9 mouse cellular contexts compared by ENCODE assay signal in the genomic region with DNA sequence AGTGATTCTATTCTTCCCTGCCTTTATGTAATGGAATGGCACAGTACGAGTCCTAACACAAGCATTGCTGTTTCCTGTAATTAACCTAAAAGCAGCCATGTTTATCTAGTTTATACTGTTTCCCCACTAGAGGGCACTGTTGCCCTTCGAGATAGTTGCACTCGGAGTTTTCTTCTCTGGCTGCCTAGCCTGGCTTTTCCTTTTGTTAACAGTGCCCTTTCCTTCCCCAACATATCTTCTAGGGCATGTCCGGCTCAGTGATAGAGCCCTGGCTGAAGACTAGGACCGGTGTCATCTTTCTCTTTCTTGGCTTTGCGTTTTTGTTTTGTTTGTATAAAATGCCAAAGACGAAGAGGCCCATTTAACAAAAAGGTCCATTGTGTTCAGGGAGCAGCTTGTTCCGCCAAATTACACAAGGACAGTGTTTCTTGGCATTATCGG. TPM values are rescaled to one million over a fixed set of nuclear protein-coding genes. Genes with fewer than 3 reads are reported as not detected.
A peak's percentile ranks its signal among the peaks of the same experiment; 100 is the strongest.
DNase-seq lines count a peak whose midpoint lies in the region; ATAC-seq and TF ChIP-seq lines count a peak whose summit lies in the region.
"Had no signal": no experiment of that assay in that cellular context is flagged by ENCODE, and none has a peak within 500 bp of the region (broad histone marks: within the 10 kb centered on the region; RNA-seq: fewer than 3 reads in every experiment).

No protein-coding gene starts in this region.

- H3K4me2 ChIP-seq in liver, embryonic 14.5 days (ENCODE audit: low read depth), result no peak overlapping the region
- H3K4me2 ChIP-seq in neural tube, embryonic 13.5 days, result peak overlapping the region; percentile 34

- peak; percentile 51 for ATAC-seq in Patski
- ATAC-seq in liver, embryonic 14.5 days (ENCODE audit: insufficient read depth), result no peak
- peak; percentile 40; the same call in 1 of the 2 replicates for ATAC-seq in neural tube, embryonic 13.5 days (ENCODE audit: low read depth)

- H3K4me3 ChIP-seq in liver, embryonic 14.5 days (ENCODE audit: insufficient read depth in 1 of 2, low read depth in 2 of 2, low read length in 2 of 2), result no peak overlapping the region
- H3K4me3 ChIP-seq in neural tube, embryonic 13.5 days, result no peak overlapping the region

- POLR2A ChIA-PET in Patski (lab: Charles Lee), result interaction anchor here (0.6 kb wide), 1 partner anchor 754 kb away, joined by 3 read pairs; no protein-coding TSS in a partner anchor

- no peaks in the 10 kb centered on the region for H3K27me3 ChIP-seq in Patski
- no peaks in the 10 kb centered on the region for H3K27me3 ChIP-seq in liver, embryonic 14.5 days (ENCODE audit: control insufficient read depth, insufficient read depth, low read length)
- 0 out of 2 replicates have a peak, but pooled peaks cover 3% of the 10 kb centered on the region for H3K27me3 ChIP-seq in neural tube, embryonic 13.5 days

- H3K9me3 ChIP-seq in liver, embryonic 14.5 days (ENCODE audit: control insufficient read depth, low read length), result no peaks in the 10 kb centered on the region
- H3K9me3 ChIP-seq in neural tube, embryonic 13.5 days, result no peaks in the 10 kb centered on the region

- H3K9ac ChIP-seq in liver, embryonic 14.5 days (replicated peaks), result no peak overlapping the region
- H3K9ac ChIP-seq in neural tube, embryonic 13.5 days, result peak overlapping the region; percentile 53

- TF ChIP-seq CTCF in Patski (IDR thresholded peaks at IDR 0.05), result peak; percentile 79
- TF ChIP-seq CTCF in liver, embryonic 14.5 days (IDR thresholded peaks at IDR 0.05; ENCODE audit: low read depth), result peak; percentile 78

- no peak overlapping the region for H3K27ac ChIP-seq in liver, embryonic 14.5 days
- H3K27ac ChIP-seq in neural tube, embryonic 13.5 days (replicated peaks), result peak overlapping the region; percentile 65

- no peaks in the 10 kb centered on the region for H3K4me1 ChIP-seq in liver, embryonic 14.5 days (replicated peaks; ENCODE audit: control insufficient read depth in 2 of 2, insufficient read depth in 2 of 2, low read length in 1 of 2)
- H3K4me1 ChIP-seq in neural tube, embryonic 13.5 days (replicated peaks), result peaks cover 28% of the 10 kb centered on the region

- in situ Hi-C loops in Patski (cut with MboI; ENCODE audit: low pct_unique_long_range_greater_than_20kb), result loop anchor here (10.0 kb wide), 1 partner anchor 1262 kb away; no protein-coding TSS in a partner anchor

- 24% methylated on average over 9 of the region's 9 CpGs for WGBS in liver, embryonic 14.5 days (ENCODE audit: insufficient replicate concordance)
- WGBS in neural tube, embryonic 13.5 days, result 2% methylated on average over 9 of the region's 9 CpGs

- CTCF ChIA-PET in Patski (lab: Charles Lee), result interaction anchor here (1.1 to 4.4 kb wide), 4 partner anchors 9 to 31 kb away, joined by 4 to 30 read pairs (median 5); partner anchors contain the start of gene Wwox

- DNase-seq in B cell, adult 2 months, result peak; percentile 72
- peak; percentile 25 for DNase-seq in Patski (ENCODE audit: low read depth, low spot score)
- peak; percentile 80 to 85 for DNase-seq in cerebellum, postnatal 25 days
- peak; percentile 41 to 62 for DNase-seq in gastrocnemius, postnatal 4 days (ENCODE audit: low spot score in 2 of 2)
- peak; percentile 14 for DNase-seq in kidney, adult 11 months
- peak; percentile 17 to 42 (median 41) for DNase-seq in liver, embryonic 14.5 days (ENCODE audit: low read depth in 3 of 3, low spot score in 3 of 3)
- peak; percentile 64 for DNase-seq in thymus, postnatal 25 days

- no peak for TF ChIP-seq EP300 in liver, embryonic 14.5 days (IDR thresholded peaks at IDR 0.05; ENCODE audit: low read depth)

- H3K36me3 ChIP-seq in liver, embryonic 14.5 days (replicated peaks; ENCODE audit: control insufficient read depth, insufficient read depth, low read depth), result no peaks in the 10 kb centered on the region
- H3K36me3 ChIP-seq in neural tube, embryonic 13.5 days, result no peaks in the 10 kb centered on the region

RNA-seq across cellular contexts. Expression of gene Wwox, which starts 13.3 kb away (rescaled TPM):
- polyA plus RNA-seq in Patski (2021), result 21.9 TPM
- 10 to 100 TPM; 10.9 to 11.5 TPM for total RNA-seq in gastrocnemius, postnatal 4 days (2021)
- polyA plus RNA-seq in liver, embryonic 14.5 days (2012; rRNA removed), result 2.0 and 2.5 TPM in 2 replicates
- 2.5 and 2.6 TPM in 2 replicates for polyA plus RNA-seq in liver, embryonic 14.5 days (2014; fragmentation: Nextera tagmentation; extraction: Ambion mirVana)
- 12.8 and 13.6 TPM in 2 replicates for polyA plus RNA-seq in neural tube, embryonic 13.5 days (2015; fragmentation: Nextera tagmentation; extraction: Ambion mirVana)

RNA-seq across cellular contexts. Expression of gene Clec3a, which starts 34.9 kb away (rescaled TPM):
- polyA plus RNA-seq in Patski (2021), result not detected
- under 1 TPM in 1 of 2 experiments, not detected in 1; 0.86 TPM for total RNA-seq in gastrocnemius, postnatal 4 days (2021)
- not detected in 2 replicates for polyA plus RNA-seq in liver, embryonic 14.5 days (2012; rRNA removed)
- not detected in 2 replicates for polyA plus RNA-seq in liver, embryonic 14.5 days (2014; fragmentation: Nextera tagmentation; extraction: Ambion mirVana)
- not detected in 2 replicates for polyA plus RNA-seq in neural tube, embryonic 13.5 days (2015; fragmentation: Nextera tagmentation; extraction: Ambion mirVana)
- polyA plus RNA-seq: large intestine, adult 2 months had no signal

Comparison
In these comparisons a context has a peak if more than half of its experiments do, and no peak if none do; other contexts are left out.
1. DNase-seq: peak in every context shown above with its lines; median percentile 82 in cerebellum, postnatal 25 days; 72 in B cell, adult 2 months; 64 in thymus, postnatal 25 days; 52 in gastrocnemius, postnatal 4 days; 41 in liver, embryonic 14.5 days; 25 in Patski; 14 in kidney, adult 11 months.